In the genomic region with DNA sequence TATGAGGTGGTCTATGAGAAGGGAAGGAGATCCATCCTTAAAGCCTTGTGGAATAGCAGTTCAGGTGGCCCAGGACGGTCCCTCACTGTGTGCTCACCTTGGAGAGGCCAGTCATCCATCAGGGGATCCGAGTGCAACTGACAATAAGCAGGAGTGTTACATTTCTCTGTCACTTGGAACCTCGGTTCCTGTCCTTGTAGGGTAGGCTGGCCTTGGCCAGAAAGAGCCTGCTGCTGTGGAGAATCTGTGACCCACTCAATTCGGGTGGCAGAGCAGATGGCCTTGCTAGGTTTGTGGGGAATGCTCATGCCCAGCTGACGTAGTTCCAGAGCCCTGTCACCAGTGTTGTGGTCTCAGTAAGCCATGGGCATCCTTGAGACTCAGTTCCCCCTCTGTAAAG, we compare ENCODE assay signal across 16 mouse cellular contexts. TPM values are rescaled to one million over a fixed set of nuclear protein-coding genes. Genes with fewer than 3 reads are reported as not detected.
"Had no signal": no experiment of that assay in that cellular context is flagged by ENCODE, and none has a peak within 500 bp of the region (broad histone marks: within the 10 kb centered on the region; RNA-seq: fewer than 3 reads in every experiment).

No protein-coding gene starts in this region.

- DNase-seq: liver; liver, embryonic 13.5 days; liver, postnatal 0 days; lung, postnatal 14 days; thymus, postnatal 4 days had no signal

- H3K27me3 ChIP-seq: limb, embryonic 12.5 days; liver, embryonic 13.5 days; lung, embryonic 15.5 days; megakaryocyte, embryonic 14.5 days; midbrain, embryonic 15.5 days; neural tube, embryonic 12.5 days had no signal

- H3K4me1 ChIP-seq: midbrain, embryonic 15.5 days; neural tube, embryonic 12.5 days had no signal

- ATAC-seq: liver, postnatal 0 days; midbrain, embryonic 15.5 days had no signal

- H3K9me3 ChIP-seq: limb, embryonic 12.5 days; liver, embryonic 13.5 days; lung, embryonic 15.5 days; megakaryocyte, embryonic 14.5 days; midbrain, embryonic 15.5 days; neural tube, embryonic 12.5 days had no signal

- H3K9ac ChIP-seq: limb, embryonic 12.5 days; liver, embryonic 13.5 days; liver, postnatal 0 days; lung, embryonic 15.5 days; midbrain, embryonic 15.5 days; neural tube, embryonic 12.5 days had no signal

- H3K27ac ChIP-seq: layer of hippocampus, adult 2 months; limb, embryonic 12.5 days; liver, embryonic 13.5 days; lung, embryonic 15.5 days; macrophage; midbrain, embryonic 15.5 days; neural tube, embryonic 12.5 days; stomach, postnatal 0 days had no signal

- H3K36me3 ChIP-seq: limb, embryonic 12.5 days; liver, embryonic 13.5 days; lung, embryonic 15.5 days; midbrain, embryonic 15.5 days; neural tube, embryonic 12.5 days had no signal

- H3K4me3 ChIP-seq: layer of hippocampus, adult 2 months; limb, embryonic 12.5 days; liver, embryonic 13.5 days; lung, embryonic 15.5 days; midbrain, embryonic 15.5 days; neural tube, embryonic 12.5 days had no signal

- H3K4me2 ChIP-seq: limb, embryonic 12.5 days; liver, embryonic 13.5 days; lung, embryonic 15.5 days; midbrain, embryonic 11.5 days; midbrain, embryonic 15.5 days; neural tube, embryonic 12.5 days had no signal

RNA-seq across cellular contexts. Expression of gene 6430571L13Rik, which starts 30.8 kb away (rescaled TPM):
- total RNA-seq: monocyte, adult 5-6 weeks; neutrophil, adult 5-6 weeks had no signal
- polyA plus RNA-seq: macrophage had no signal
